Mouse (Mus musculus) limb, embryonic 15.5 days (tissue): ENCODE data around the gene Crabp2. TPM values are rescaled to one million over a fixed set of nuclear protein-coding genes. Genes with fewer than 3 reads are reported as not detected.

ENCODE experiments used
- ATAC-seq: fragments of 200-750 bp; cut with Nextera tagmentation; 2 replicates; pipeline ENCODE4 v1.8.0; 2017; ENCODE audit warnings: low read depth, moderate TSS enrichment; ENCODE audit not compliant: insufficient number of reproducible peaks, low FRiP score, low TSS enrichment
- H3K27ac ChIP-seq: fragments of 300-500 bp; sonication (generic); 2 replicates; pipeline ENCODE4 v1.5.1; 2015; ENCODE audit warnings: moderate library complexity, mild to moderate bottlenecking, inconsistent platforms
- H3K27me3 ChIP-seq: fragments of 300-500 bp; sonication (generic); 2 replicates; pipeline ENCODE4 v1.6.1; 2015; ENCODE audit warnings: inconsistent platforms
- H3K36me3 ChIP-seq: fragments of 300-500 bp; sonication (generic); 2 replicates; pipeline ENCODE4 v1.6.1; 2015; ENCODE audit warnings: inconsistent platforms
- H3K4me1 ChIP-seq: fragments of 300-500 bp; sonication (generic); 2 replicates; pipeline ENCODE4 v1.6.1; 2015; ENCODE audit warnings: inconsistent platforms
- H3K4me2 ChIP-seq: fragments of 300-500 bp; sonication (generic); 2 replicates; pipeline ENCODE4 v1.6.1; 2015; ENCODE audit warnings: mild to moderate bottlenecking, inconsistent platforms
- H3K4me3 ChIP-seq: fragments of 300-500 bp; sonication (generic); 2 replicates; pipeline ENCODE4 v1.5.1; 2015; ENCODE audit warnings: mild to moderate bottlenecking, inconsistent platforms
- H3K9ac ChIP-seq: fragments of 300-500 bp; sonication (generic); 2 replicates; pipeline ENCODE4 v1.6.1; 2015; ENCODE audit warnings: inconsistent platforms
- H3K9me3 ChIP-seq: fragments of 300-500 bp; sonication (generic); 2 replicates; pipeline ENCODE4 v1.6.1; 2016; ENCODE audit warnings: inconsistent platforms
- WGBS: fragments of 180-500 bp; shearing (Covaris S2); methylation state at CpG from one replicate; pipeline ENCODE4 v1.1.7; 2015; 5-methylcytosine and 5-hydroxymethylcytosine counted together
- polyA plus RNA-seq: library from polyadenylated mRNA; unstranded; fragments of >200 nt; fragmentation: Nextera tagmentation; extraction: Ambion mirVana; gene quantifications from 2 replicates; pipeline ENCODE4 v1.2.1, GENCODE M21; 2015

Gene Crabp2
- polyA plus RNA-seq, 1 experiment from 2014 or later = 274 TPM

- ATAC-seq = no peak
- peak overlapping the region; percentile 90 for H3K27ac ChIP-seq
Observed at GRCm38 (mm10) chr3:87947056-87947810, 1.2 kb upstream of the Crabp2 start.

GRCm38 (mm10) chr3:87947811-87948199 is 661 bp upstream of the Crabp2 start:
- Histone ChIP-seq H3K4me1 (peaks cover 80% of the 10 kb centered on the region), H3K4me2 (peak overlapping the region; percentile 68), H3K27ac (peak overlapping the region; percentile 90), H3K9ac (no peak overlapping the region), H3K36me3 (no peaks in the 10 kb centered on the region; the same call in 1 of the 2 replicates), H3K27me3 (no peaks in the 10 kb centered on the region), H3K4me3 (peak overlapping the region; percentile 51), H3K9me3 (no peaks in the 10 kb centered on the region)
- WGBS = under 1% methylated on average over 17 of the region's 17 CpGs
- ATAC-seq = no peak

More at GRCm38 (mm10) chr3:87947056-87947810, 1.2 kb upstream of the Crabp2 start:
- Histone ChIP-seq H3K27me3 (no peaks in the 10 kb centered on the region), H3K4me1 (peaks cover 80% of the 10 kb centered on the region), H3K4me3 (peak overlapping the region; percentile 51), H3K4me2 (peak overlapping the region; percentile 68), H3K9ac (no peak overlapping the region), H3K9me3 (no peaks in the 10 kb centered on the region), H3K36me3 (peaks cover 3% of the 10 kb centered on the region)
- 4% methylated on average over 26 of the region's 26 CpGs for WGBS

- Histone ChIP-seq H3K4me3 (peak overlapping the region; percentile 51), H3K27ac (peak overlapping the region; percentile 90), H3K9me3 (no peaks in the 10 kb centered on the region), H3K9ac (peak overlapping the region; percentile 51), H3K4me2 (peak overlapping the region; percentile 68), H3K27me3 (no peaks in the 10 kb centered on the region), H3K36me3 (peaks cover 11% of the 10 kb centered on the region), H3K4me1 (peaks cover 78% of the 10 kb centered on the region)
- WGBS = 2% methylated on average over 16 of the region's 16 CpGs
- ATAC-seq = no peak
Observed at GRCm38 (mm10) chr3:87949266-87949954, 944 bp downstream of the Crabp2 start.

GRCm38 (mm10) chr3:87949955-87950515 is 1.6 kb downstream of the Crabp2 start:
- Histone ChIP-seq H3K27me3 (no peaks in the 10 kb centered on the region), H3K36me3 (peaks cover 16% of the 10 kb centered on the region), H3K9ac (peak overlapping the region; percentile 33), H3K4me2 (peak overlapping the region; percentile 68), H3K27ac (peak overlapping the region; percentile 90), H3K9me3 (no peaks in the 10 kb centered on the region), H3K4me3 (peak overlapping the region; percentile 51), H3K4me1 (peaks cover 72% of the 10 kb centered on the region)
- WGBS = 5% methylated on average over 13 of the region's 13 CpGs
- no peak for ATAC-seq

GRCm38 (mm10) chr3:87951946-87952345 is 3.5 kb downstream of the Crabp2 start:
- no peak for ATAC-seq
- H3K9me3 ChIP-seq = no peaks in the 10 kb centered on the region
- WGBS = 23% methylated on average over 12 of the region's 12 CpGs
- no peaks in the 10 kb centered on the region for H3K27me3 ChIP-seq
- peaks cover 16% of the 10 kb centered on the region for H3K36me3 ChIP-seq
- peaks cover 57% of the 10 kb centered on the region for H3K4me1 ChIP-seq
- peak overlapping the region; percentile 68 for H3K4me2 ChIP-seq
- peak overlapping the region; percentile 51 for H3K4me3 ChIP-seq
- 0 out of 2 replicates have a peak overlapping the region, but pooled peaks have one; percentile 26 for H3K9ac ChIP-seq
- peak overlapping the region; percentile 82 for H3K27ac ChIP-seq

- Histone ChIP-seq H3K27ac (peak overlapping the region; percentile 82), H3K9me3 (no peaks in the 10 kb centered on the region), H3K36me3 (peaks cover 16% of the 10 kb centered on the region), H3K27me3 (no peaks in the 10 kb centered on the region), H3K4me1 (peaks cover 55% of the 10 kb centered on the region), H3K4me2 (peak overlapping the region; percentile 68), H3K4me3 (peak overlapping the region; percentile 51), H3K9ac (0 out of 2 replicates have a peak overlapping the region, but pooled peaks have one; percentile 26)
- WGBS = 8% methylated on average over 5 of the region's 5 CpGs
- peak; percentile 49; the same call in 1 of the 2 replicates for ATAC-seq
Observed at GRCm38 (mm10) chr3:87952440-87952839, 4.0 kb downstream of the Crabp2 start.

GRCm38 (mm10) chr3:87958056-87958455 is 9.6 kb downstream of the Crabp2 start:
- H3K9ac ChIP-seq = no peak overlapping the region
- peak overlapping the region; percentile 97; the same call in 1 of the 2 replicates for H3K27ac ChIP-seq

GRCm38 (mm10) chr3:87958476-87958875 is 10.0 kb downstream of the Crabp2 start:
- peaks cover 36% of the 10 kb centered on the region for H3K4me1 ChIP-seq
- H3K36me3 ChIP-seq = peaks cover 14% of the 10 kb centered on the region
- H3K4me3 ChIP-seq = no peak overlapping the region
- peak overlapping the region; percentile 97 for H3K27ac ChIP-seq
- H3K27me3 ChIP-seq = no peaks in the 10 kb centered on the region
- WGBS = 16% methylated on average over 4 of the region's 4 CpGs
- no peak overlapping the region for H3K4me2 ChIP-seq
- H3K9me3 ChIP-seq = no peaks in the 10 kb centered on the region
- no peak overlapping the region for H3K9ac ChIP-seq
- no peak for ATAC-seq

More at GRCm38 (mm10) chr3:87958056-87958455, 9.6 kb downstream of the Crabp2 start:
- Histone ChIP-seq H3K4me1 (peaks cover 36% of the 10 kb centered on the region), H3K4me3 (no peak overlapping the region), H3K4me2 (no peak overlapping the region), H3K36me3 (peaks cover 16% of the 10 kb centered on the region), H3K27me3 (no peaks in the 10 kb centered on the region), H3K9me3 (no peaks in the 10 kb centered on the region)
- ATAC-seq = no peak
- 16% methylated on average over 1 of the region's 1 CpGs for WGBS

GRCm38 (mm10) chr3:87958967-87959366 is 10.5 kb downstream of the Crabp2 start:
- ATAC-seq = no peak
- Histone ChIP-seq H3K4me3 (no peak overlapping the region), H3K36me3 (0 out of 2 replicates have a peak, but pooled peaks cover 9% of the 10 kb centered on the region), H3K4me2 (no peak overlapping the region), H3K27ac (peak overlapping the region; percentile 97), H3K9me3 (no peaks in the 10 kb centered on the region), H3K27me3 (no peaks in the 10 kb centered on the region), H3K4me1 (peaks cover 36% of the 10 kb centered on the region), H3K9ac (no peak overlapping the region)
- WGBS = 66% methylated on average over 1 of the region's 1 CpGs

- H3K9me3 ChIP-seq = no peaks in the 10 kb centered on the region
- no peak overlapping the region for H3K4me2 ChIP-seq
- H3K27me3 ChIP-seq = no peaks in the 10 kb centered on the region
- ATAC-seq = no peak
- H3K36me3 ChIP-seq = 0 out of 2 replicates have a peak, but pooled peaks cover 5% of the 10 kb centered on the region
- H3K4me1 ChIP-seq = peaks cover 36% of the 10 kb centered on the region
- peak overlapping the region; percentile 97 for H3K27ac ChIP-seq
- 62% methylated on average over 7 of the region's 7 CpGs for WGBS
- H3K4me3 ChIP-seq = no peak overlapping the region
- H3K9ac ChIP-seq = no peak overlapping the region
Observed at GRCm38 (mm10) chr3:87959371-87959770, 10.9 kb downstream of the Crabp2 start.

GRCm38 (mm10) chr3:87960191-87960585 is 11.7 kb downstream of the Crabp2 start:
- no peaks in the 10 kb centered on the region for H3K9me3 ChIP-seq
- no peak for ATAC-seq
- H3K4me1 ChIP-seq = peaks cover 36% of the 10 kb centered on the region
- H3K4me2 ChIP-seq = peak overlapping the region; percentile 78
- H3K36me3 ChIP-seq = no peaks in the 10 kb centered on the region
- peak overlapping the region; percentile 39 for H3K9ac ChIP-seq
- 8% methylated on average over 10 of the region's 10 CpGs for WGBS
- H3K4me3 ChIP-seq = peak overlapping the region; percentile 44
- H3K27me3 ChIP-seq = no peaks in the 10 kb centered on the region
- peak overlapping the region; percentile 97 for H3K27ac ChIP-seq
